In genomic region chr13:54937885-54938284, GRCm38 (mm10) we compare ENCODE assay signal across 12 mouse cellular contexts. TPM values are rescaled to one million over a fixed set of nuclear protein-coding genes. Genes with fewer than 3 reads are reported as not detected.
DNase-seq lines count a peak whose midpoint lies in the region; TF ChIP-seq lines count a peak whose summit lies in the region.
"Had no signal": no experiment of that assay in that cellular context is flagged by ENCODE, and none has a peak within 500 bp of the region (broad histone marks: within the 10 kb centered on the region; RNA-seq: fewer than 3 reads in every experiment).

No protein-coding gene starts in this region.

- peak overlapping the region; percentile 52 for H3K27ac ChIP-seq in cortical plate, adult 2 months (ENCODE audit: insufficient read depth, low read length)

- intact Hi-C loops in left cerebral cortex, postnatal 25 days (cut with DNase I) = loop anchor here (2.0 kb wide), 2 partner anchors 51 to 59 kb away; no protein-coding TSS in a partner anchor

- no peak for TF ChIP-seq CTCF in cortical plate, adult 2 months (IDR thresholded peaks at IDR 0.05; ENCODE audit: extremely low read depth, insufficient read depth, low read length)

- peaks cover 18% of the 10 kb centered on the region for H3K4me1 ChIP-seq in cortical plate, adult 2 months (ENCODE audit: control insufficient read depth, insufficient read depth, low read length)
- H3K4me1 ChIP-seq: megakaryocyte, embryonic 14.5 days had no signal

- peak; percentile 30 for DNase-seq in cerebellum, adult 9-11 months
- DNase-seq in cerebellum, postnatal 10 days = no peak
- peak; percentile 76 for DNase-seq in layer of hippocampus, adult 11-12 months (ENCODE audit: low spot score)
- no peak for DNase-seq in layer of hippocampus, postnatal 14 days (ENCODE audit: low spot score in 2 of 2)
- DNase-seq in left cerebral cortex, postnatal 25 days (ENCODE audit: low spot score in 2 of 2) = peak; percentile 76 to 93
- DNase-seq in natural killer cell, adult 2 months (ENCODE audit: low spot score in 2 of 2) = no peak
- no peak for DNase-seq in Muller cell, postnatal 12 days (ENCODE audit: inconsistent ontology term)
- DNase-seq: kidney, postnatal 10 days; thymus, postnatal 36 days had no signal

- H3K4me3 ChIP-seq in cortical plate, adult 2 months (ENCODE audit: insufficient read depth, low read length) = no peak overlapping the region
- H3K4me3 ChIP-seq: megakaryocyte, embryonic 14.5 days; myocyte had no signal

- TF ChIP-seq POLR2A in cortical plate, adult 2 months (IDR thresholded peaks at IDR 0.05; ENCODE audit: extremely low read depth, insufficient read depth, low read length) = 0 out of 2 replicates have a peak, but pooled peaks have one; percentile 40

RNA-seq across cellular contexts. Expression of gene Unc5a, which starts 11.3 kb away (rescaled TPM):
- total RNA-seq in layer of hippocampus, postnatal 14 days (2021) = 100 to 1,000 TPM; 109 to 110 TPM
- polyA plus RNA-seq in cortical plate, adult 2 months (2012; rRNA removed) = 62.2 and 66.0 TPM in 2 replicates
- total RNA-seq in left cerebral cortex, postnatal 25 days (2021) = 10 to 100 TPM; 83.6 to 96.6 TPM

Comparison
In these comparisons a context has a peak if more than half of its experiments do, and no peak if none do; other contexts are left out.
1. DNase-seq: peak in cerebellum, adult 9-11 months (single experiment), layer of hippocampus, adult 11-12 months (single experiment) and left cerebral cortex, postnatal 25 days (2 of 2); none in cerebellum, postnatal 10 days (0 of 2), layer of hippocampus, postnatal 14 days (0 of 2), natural killer cell, adult 2 months (0 of 2) and Muller cell, postnatal 12 days (single experiment).